In genomic region chr8:84202466-84202865, GRCm38 (mm10) we compare ENCODE assay signal across 8 mouse cellular contexts. TPM values are rescaled to one million over a fixed set of nuclear protein-coding genes. Genes with fewer than 3 reads are reported as not detected.
DNase-seq lines count a peak whose midpoint lies in the region; ATAC-seq and TF ChIP-seq lines count a peak whose summit lies in the region.

No protein-coding gene starts in this region.

- no peaks in the 10 kb centered on the region for H3K9me3 ChIP-seq in limb, embryonic 14.5 days (ENCODE audit: control insufficient read depth, low read length)

- peak; percentile 76 for TF ChIP-seq POLR2A in embryonic fibroblast, embryonic 13.5 days (IDR thresholded peaks at IDR 0.05; ENCODE audit: low read depth, low read length)
- TF ChIP-seq POLR2A in limb, embryonic 14.5 days (IDR thresholded peaks at IDR 0.05; ENCODE audit: borderline replicate concordance, extremely low read depth, insufficient read depth, insufficient read length) = no peak
- peak; percentile 88 for TF ChIP-seq POLR2A in myocyte (IDR thresholded peaks at IDR 0.05; ENCODE audit: insufficient read length, low read depth)

- peaks cover 5% of the 10 kb centered on the region for H3K4me1 ChIP-seq in embryonic fibroblast, embryonic 13.5 days (ENCODE audit: control insufficient read depth, insufficient read depth, low read length)
- peaks cover 51% of the 10 kb centered on the region for H3K4me1 ChIP-seq in limb, embryonic 14.5 days (ENCODE audit: control insufficient read depth, insufficient read depth, low read length)

- WGBS in limb, embryonic 14.5 days = 87% methylated on average over 9 of the region's 9 CpGs

- 0 out of 2 replicates have a peak overlapping the region, but pooled peaks have one; percentile 90 for H3K9ac ChIP-seq in limb, embryonic 14.5 days (ENCODE audit: low read depth, low read length, severe bottlenecking)

- ATAC-seq in limb, embryonic 14.5 days (ENCODE audit: low FRiP score, low read depth) = no peak
- no peak for ATAC-seq in erythroid progenitor cell, adult 5-6 weeks (replicated peaks; ENCODE audit: low FRiP score, poor library complexity, severe bottlenecking)

- H3K27me3 ChIP-seq in limb, embryonic 14.5 days (ENCODE audit: control insufficient read depth, insufficient read depth, low read length) = no peaks in the 10 kb centered on the region
- H3K27me3 ChIP-seq in myocyte (ENCODE audit: control insufficient read depth, insufficient read depth, insufficient read length) = no peaks in the 10 kb centered on the region

- peaks cover 26% of the 10 kb centered on the region for H3K36me3 ChIP-seq in limb, embryonic 14.5 days (ENCODE audit: control insufficient read depth, insufficient read depth, low read length)
- H3K36me3 ChIP-seq in myocyte (ENCODE audit: control insufficient read depth, insufficient read depth) = peaks cover 16% of the 10 kb centered on the region

- peak overlapping the region; percentile 79 for H3K4me3 ChIP-seq in embryonic fibroblast, embryonic 13.5 days (ENCODE audit: insufficient read depth, low read length)
- H3K4me3 ChIP-seq in limb, embryonic 14.5 days (replicated peaks; ENCODE audit: low read length) = peak overlapping the region; percentile 77
- peak overlapping the region; percentile 82 for H3K4me3 ChIP-seq in myocyte

- peak overlapping the region; percentile 96 for H3K27ac ChIP-seq in embryonic fibroblast, embryonic 13.5 days (ENCODE audit: insufficient read depth, low read length)
- H3K27ac ChIP-seq in limb, embryonic 14.5 days (replicated peaks; ENCODE audit: low read depth, low read length) = peak overlapping the region; percentile 99

- peak overlapping the region; percentile 77 for H3ac ChIP-seq in myocyte (ENCODE audit: control insufficient read depth, insufficient read length)

- DNase-seq in thymus, postnatal 36 days = peak; percentile 17 to 39
- DNase-seq in thymus, postnatal 10 days (ENCODE audit: low spot score in 2 of 2) = no peak
- peak; percentile 62 for DNase-seq in heart, postnatal 4 days
- DNase-seq in limb, embryonic 14.5 days (ENCODE audit: low spot score) = no peak
- DNase-seq in cerebellum, postnatal 36 days = no peak

- peak overlapping the region; percentile 96 for H3K4me2 ChIP-seq in limb, embryonic 14.5 days (replicated peaks; ENCODE audit: low read depth, low read length, severe bottlenecking)
- peak overlapping the region; percentile 93 for H3K4me2 ChIP-seq in myocyte (ENCODE audit: low read depth)

- no peak for TF ChIP-seq CTCF in embryonic fibroblast, embryonic 13.5 days (IDR thresholded peaks at IDR 0.05; ENCODE audit: borderline replicate concordance, insufficient read depth, low read length)

- peaks cover 60% of the 10 kb centered on the region for H3K79me2 ChIP-seq in myocyte (ENCODE audit: control insufficient read depth, insufficient read depth)

TF ChIP-seq in myocyte, 11 proteins besides CTCF, POLR2A, EP300 and RAD21:
- TF ChIP-seq REST (IDR thresholded peaks at IDR 0.05; ENCODE audit: insufficient read depth, insufficient read length) (no peak), USF1 (IDR thresholded peaks at IDR 0.05; ENCODE audit: low read depth) (no peak), CEBPB (IDR thresholded peaks at IDR 0.05; ENCODE audit: insufficient read depth, poor library complexity, severe bottlenecking) (0 out of 2 replicates have a peak, but pooled peaks have one; percentile 10), SRF (IDR thresholded peaks at IDR 0.05; ENCODE audit: control insufficient read depth, insufficient read length, low read depth) (peak; percentile 58), MYOD1 (IDR thresholded peaks at IDR 0.05; ENCODE audit: control insufficient read depth in 1 of 3, insufficient read length in 2 of 3, low read depth in 2 of 3) (peak in 1 of 3 experiments; percentile 62), POLR2AphosphoS2 (IDR thresholded peaks at IDR 0.05; ENCODE audit: insufficient read length, low read depth) (peak; percentile 97), MYOG (IDR thresholded peaks at IDR 0.05; ENCODE audit: control insufficient read depth in 1 of 3, insufficient read depth in 1 of 3, insufficient read length in 2 of 3, low read depth in 2 of 3) (peak in 2 of 3 experiments; percentile 36 to 70), TCF3 (IDR thresholded peaks at IDR 0.05; ENCODE audit: insufficient read length, low read depth) (no peak)

RNA-seq across cellular contexts. Expression of gene Nanos3, which starts 17.4 kb away (rescaled TPM):
- polyA plus RNA-seq in embryonic fibroblast, embryonic 13.5 days (2011; ENCODE audit: insufficient read length, low read depth, missing spikeins) = not detected in 2 replicates
- total RNA-seq in heart, postnatal 4 days (2021) = 1 to 10 TPM; 3.6 to 4.3 TPM
- polyA plus RNA-seq in limb, embryonic 14.5 days (2012; rRNA removed) = 3.0 and 4.8 TPM in 2 replicates
- polyA plus RNA-seq in limb, embryonic 14.5 days (2014; fragmentation: Nextera tagmentation; extraction: Ambion mirVana) = 5.4 and 5.8 TPM in 2 replicates
- polyA plus RNA-seq in myocyte (2012; fragmentation: generic; extraction: Trizol) = 1.2 TPM
- total RNA-seq in erythroid progenitor cell, adult 5-6 weeks (2015; ENCODE audit: low replicate concordance) = not detected in 2 replicates
- not detected in 2 replicates for total RNA-seq in erythroid progenitor cell, adult 5-6 weeks (2017; ENCODE audit: low replicate concordance)

RNA-seq across cellular contexts. Expression of gene Zswim4, which starts 34.4 kb away (rescaled TPM):
- 7.3 and 10.9 TPM in 2 replicates for polyA plus RNA-seq in embryonic fibroblast, embryonic 13.5 days (2011; ENCODE audit: insufficient read length, low read depth, missing spikeins)
- 10 to 100 TPM; 12.8 to 13.8 TPM for total RNA-seq in heart, postnatal 4 days (2021)
- 23.8 and 35.1 TPM in 2 replicates for polyA plus RNA-seq in limb, embryonic 14.5 days (2012; rRNA removed)
- 13.9 and 17.1 TPM in 2 replicates for polyA plus RNA-seq in limb, embryonic 14.5 days (2014; fragmentation: Nextera tagmentation; extraction: Ambion mirVana)
- 12.7 TPM for polyA plus RNA-seq in myocyte (2012; fragmentation: generic; extraction: Trizol)
- total RNA-seq in erythroid progenitor cell, adult 5-6 weeks (2015; ENCODE audit: low replicate concordance) = 1.7 and 2.2 TPM in 2 replicates
- 1.9 and 2.6 TPM in 2 replicates for total RNA-seq in erythroid progenitor cell, adult 5-6 weeks (2017; ENCODE audit: low replicate concordance)

RNA-seq across cellular contexts. Expression of gene D8Ertd738e, which starts 47.1 kb away (rescaled TPM):
- polyA plus RNA-seq in embryonic fibroblast, embryonic 13.5 days (2011; ENCODE audit: insufficient read length, low read depth, missing spikeins) = 98.2 and 104 TPM in 2 replicates
- total RNA-seq in heart, postnatal 4 days (2021) = 100 to 1,000 TPM; 218 to 233 TPM
- polyA plus RNA-seq in limb, embryonic 14.5 days (2012; rRNA removed) = 173 and 221 TPM in 2 replicates
- 374 and 380 TPM in 2 replicates for polyA plus RNA-seq in limb, embryonic 14.5 days (2014; fragmentation: Nextera tagmentation; extraction: Ambion mirVana)
- polyA plus RNA-seq in myocyte (2012; fragmentation: generic; extraction: Trizol) = 232 TPM
- total RNA-seq in erythroid progenitor cell, adult 5-6 weeks (2015; ENCODE audit: low replicate concordance) = 57.3 and 58.3 TPM in 2 replicates
- 39.9 and 46.1 TPM in 2 replicates for total RNA-seq in erythroid progenitor cell, adult 5-6 weeks (2017; ENCODE audit: low replicate concordance)

RNA-seq across cellular contexts. Expression of gene 4930432K21Rik, which starts 54.6 kb away (rescaled TPM):
- polyA plus RNA-seq in embryonic fibroblast, embryonic 13.5 days (2011; ENCODE audit: insufficient read length, low read depth, missing spikeins) = 0.48 and 0.95 TPM in 2 replicates
- under 1 TPM; 0.38 to 0.60 TPM for total RNA-seq in heart, postnatal 4 days (2021)
- polyA plus RNA-seq in limb, embryonic 14.5 days (2012; rRNA removed) = 1.7 TPM in 2 replicates
- polyA plus RNA-seq in limb, embryonic 14.5 days (2014; fragmentation: Nextera tagmentation; extraction: Ambion mirVana) = 0.44 and 0.72 TPM in 2 replicates
- polyA plus RNA-seq in myocyte (2012; fragmentation: generic; extraction: Trizol) = 0.24 TPM
- not detected in 2 replicates for total RNA-seq in erythroid progenitor cell, adult 5-6 weeks (2015; ENCODE audit: low replicate concordance)
- total RNA-seq in erythroid progenitor cell, adult 5-6 weeks (2017; ENCODE audit: low replicate concordance) = 0.51 TPM in 1 of 2 replicates, not detected in the other

RNA-seq across cellular contexts. Expression of gene Mri1, which starts 54.7 kb away (rescaled TPM):
- polyA plus RNA-seq in embryonic fibroblast, embryonic 13.5 days (2011; ENCODE audit: insufficient read length, low read depth, missing spikeins) = 16.7 and 25.1 TPM in 2 replicates
- total RNA-seq in heart, postnatal 4 days (2021) = 10 to 100 TPM; 14.4 to 19.2 TPM
- polyA plus RNA-seq in limb, embryonic 14.5 days (2012; rRNA removed) = 49.3 and 107 TPM in 2 replicates
- polyA plus RNA-seq in limb, embryonic 14.5 days (2014; fragmentation: Nextera tagmentation; extraction: Ambion mirVana) = 58.1 and 60.4 TPM in 2 replicates
- polyA plus RNA-seq in myocyte (2012; fragmentation: generic; extraction: Trizol) = 22.8 TPM
- 6.7 and 7.2 TPM in 2 replicates for total RNA-seq in erythroid progenitor cell, adult 5-6 weeks (2015; ENCODE audit: low replicate concordance)
- 3.6 and 4.8 TPM in 2 replicates for total RNA-seq in erythroid progenitor cell, adult 5-6 weeks (2017; ENCODE audit: low replicate concordance)

Comparison
In these comparisons a context has a peak if more than half of its experiments do, and no peak if none do; other contexts are left out.
1. DNase-seq: peak in thymus, postnatal 36 days (2 of 2) and heart, postnatal 4 days (single experiment); none in thymus, postnatal 10 days (0 of 2), limb, embryonic 14.5 days (single experiment) and cerebellum, postnatal 36 days (0 of 2).
2. Peak in every context shown above with its lines, with median percentiles within 50 percentile points of each other: H3K4me3 ChIP-seq.